ENCODE assay signal across 8 mouse cellular contexts in the genomic region with DNA sequence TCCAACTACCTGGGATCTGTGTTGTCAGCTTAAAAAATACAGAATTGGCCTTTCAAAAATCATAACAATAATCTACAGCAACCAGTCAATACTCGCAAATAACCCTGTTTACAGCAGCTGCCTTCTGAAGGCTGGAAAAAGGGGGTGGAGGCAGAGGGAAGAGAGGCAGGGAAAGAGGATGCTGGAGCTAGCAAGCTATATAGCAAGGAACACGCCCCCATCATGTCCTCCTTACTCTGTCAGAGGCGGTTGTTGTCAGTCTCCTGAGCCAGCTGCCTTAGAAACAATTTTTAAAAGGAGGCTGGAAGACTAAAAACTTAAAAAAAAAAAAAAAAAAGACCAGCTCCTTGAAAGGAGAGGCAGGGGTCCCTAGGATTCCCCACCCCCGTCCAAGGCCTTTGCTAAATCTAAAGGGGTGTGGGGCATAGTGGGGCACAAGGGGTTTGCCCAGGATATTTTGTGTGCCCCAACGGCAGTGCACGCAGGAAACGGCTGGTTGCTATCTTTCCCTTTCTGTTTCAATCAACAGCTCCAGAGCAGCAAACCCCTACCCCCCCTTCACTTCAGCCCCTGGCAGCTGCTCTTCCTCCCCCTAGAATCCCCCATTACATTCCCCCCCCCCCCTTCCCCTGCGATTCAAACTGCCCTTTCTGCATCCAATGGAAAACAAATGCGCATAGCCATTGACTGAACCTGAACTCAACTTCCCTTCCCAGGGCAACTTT. TPM values are rescaled to one million over a fixed set of nuclear protein-coding genes. Genes with fewer than 3 reads are reported as not detected.
A peak's percentile ranks its signal among the peaks of the same experiment; 100 is the strongest.
DNase-seq lines count a peak whose midpoint lies in the region; ATAC-seq lines count a peak whose summit lies in the region.

No protein-coding gene starts in this region.

- peak; percentile 18 for DNase-seq in adrenal gland, postnatal 14 days
- DNase-seq in adrenal gland, adult 18-20 months (ENCODE audit: low spot score in 2 of 2), result no peak
- DNase-seq in spleen, postnatal 36 days (ENCODE audit: low spot score in 2 of 2), result peak; percentile 48 to 49
- no peak for DNase-seq in spleen, postnatal 14 days (ENCODE audit: low spot score in 2 of 2)
- no peak for DNase-seq in gastrocnemius, postnatal 10 days
- no peak for DNase-seq in adrenal gland, postnatal 4 days (ENCODE audit: low spot score in 2 of 2)

- H3K27ac ChIP-seq in limb, embryonic 12.5 days, result peak overlapping the region; percentile 50; the same call in 1 of the 2 replicates
- peak overlapping the region; percentile 96 for H3K27ac ChIP-seq in neural tube, embryonic 14.5 days (ENCODE audit: low read depth, low read length)

- no peaks in the 10 kb centered on the region for H3K27me3 ChIP-seq in limb, embryonic 12.5 days
- H3K27me3 ChIP-seq in neural tube, embryonic 14.5 days (ENCODE audit: control insufficient read depth, insufficient read depth, low read length), result no peaks in the 10 kb centered on the region

- no peaks in the 10 kb centered on the region for H3K36me3 ChIP-seq in limb, embryonic 12.5 days
- H3K36me3 ChIP-seq in neural tube, embryonic 14.5 days (ENCODE audit: control insufficient read depth, insufficient read depth, low read length), result no peaks in the 10 kb centered on the region

- H3K4me3 ChIP-seq in limb, embryonic 12.5 days (replicated peaks), result peak overlapping the region; percentile 97
- H3K4me3 ChIP-seq in neural tube, embryonic 14.5 days (ENCODE audit: low read depth, low read length), result peak overlapping the region; percentile 97

- H3K4me2 ChIP-seq in limb, embryonic 12.5 days, result peak overlapping the region; percentile 99
- peak overlapping the region; percentile 86 for H3K4me2 ChIP-seq in neural tube, embryonic 14.5 days (ENCODE audit: low read depth, low read length)

- WGBS in limb, embryonic 12.5 days, result 30% methylated on average over 9 of the region's 9 CpGs
- 11% methylated on average over 9 of the region's 9 CpGs for WGBS in neural tube, embryonic 14.5 days

- no peaks in the 10 kb centered on the region for H3K9me3 ChIP-seq in limb, embryonic 12.5 days
- no peaks in the 10 kb centered on the region for H3K9me3 ChIP-seq in neural tube, embryonic 14.5 days (ENCODE audit: control insufficient read depth, low read length)

- H3K4me1 ChIP-seq in limb, embryonic 12.5 days (replicated peaks), result peaks cover 61% of the 10 kb centered on the region
- peaks cover 55% of the 10 kb centered on the region for H3K4me1 ChIP-seq in neural tube, embryonic 14.5 days (ENCODE audit: control insufficient read depth, insufficient read depth, low read length)

- peak overlapping the region; percentile 94 for H3K9ac ChIP-seq in limb, embryonic 12.5 days (replicated peaks)
- peak overlapping the region; percentile 99 for H3K9ac ChIP-seq in neural tube, embryonic 14.5 days (replicated peaks; ENCODE audit: low read depth, low read length)

- ATAC-seq in limb, embryonic 12.5 days (ENCODE audit: insufficient number of reproducible peaks, insufficient read depth, low FRiP score, low TSS enrichment, low read depth), result no peak
- ATAC-seq in neural tube, embryonic 14.5 days (ENCODE audit: low read depth), result no peak

RNA-seq across cellular contexts. Expression of gene Kmt2a, which starts 2.2 kb away (rescaled TPM):
- total RNA-seq in adrenal gland, postnatal 14 days (2021), result 37.2 and 42.9 TPM in 2 replicates
- total RNA-seq in adrenal gland, adult 18-20 months (2021), result 10 to 100 TPM; 27.2 to 32.1 TPM
- 18.2 and 19.9 TPM in 2 replicates for polyA plus RNA-seq in limb, embryonic 12.5 days (2016; fragmentation: Nextera tagmentation; extraction: Ambion mirVana)
- polyA plus RNA-seq in neural tube, embryonic 14.5 days (2014; fragmentation: Nextera tagmentation; extraction: Ambion mirVana), result 16.5 and 23.1 TPM in 2 replicates
- total RNA-seq in gastrocnemius, postnatal 10 days (2021), result 10 to 100 TPM; 15.1 to 21.3 TPM
- 10 to 100 TPM; 38.2 to 40.3 TPM for total RNA-seq in adrenal gland, postnatal 4 days (2021)

RNA-seq across cellular contexts. Expression of gene Atp5l, which starts 41.6 kb away (rescaled TPM):
- 638 TPM in 2 replicates for total RNA-seq in adrenal gland, postnatal 14 days (2021)
- 100 to 1,000 TPM; 593 to 763 TPM for total RNA-seq in adrenal gland, adult 18-20 months (2021)
- polyA plus RNA-seq in limb, embryonic 12.5 days (2016; fragmentation: Nextera tagmentation; extraction: Ambion mirVana), result 556 and 596 TPM in 2 replicates
- polyA plus RNA-seq in neural tube, embryonic 14.5 days (2014; fragmentation: Nextera tagmentation; extraction: Ambion mirVana), result 756 and 860 TPM in 2 replicates
- 100 to 1,000 TPM; 647 to 794 TPM for total RNA-seq in gastrocnemius, postnatal 10 days (2021)
- total RNA-seq in adrenal gland, postnatal 4 days (2021), result 100 to 1,000 TPM; 458 to 535 TPM

Comparison
In these comparisons a context has a peak if more than half of its experiments do, and no peak if none do; other contexts are left out.
1. DNase-seq: peak in adrenal gland, postnatal 14 days (single experiment) and spleen, postnatal 36 days (2 of 2); none in adrenal gland, adult 18-20 months (0 of 2), spleen, postnatal 14 days (0 of 2), gastrocnemius, postnatal 10 days (single experiment) and adrenal gland, postnatal 4 days (0 of 2).